In genomic region chr4:71765071-71765470, GRCm38 (mm10) we compare ENCODE assay signal across 13 mouse cellular contexts. TPM values are rescaled to one million over a fixed set of nuclear protein-coding genes. Genes with fewer than 3 reads are reported as not detected.
A peak's percentile ranks its signal among the peaks of the same experiment; 100 is the strongest.
DNase-seq lines count a peak whose midpoint lies in the region; ATAC-seq and TF ChIP-seq lines count a peak whose summit lies in the region.
"Had no signal": no experiment of that assay in that cellular context is flagged by ENCODE, and none has a peak within 500 bp of the region (broad histone marks: within the 10 kb centered on the region; RNA-seq: fewer than 3 reads in every experiment).

No protein-coding gene starts in this region.

- H3K36me3 ChIP-seq in forebrain, embryonic 12.5 days (replicated peaks), result no peaks in the 10 kb centered on the region
- H3K36me3 ChIP-seq in midbrain, embryonic 13.5 days, result no peaks in the 10 kb centered on the region
- no peaks in the 10 kb centered on the region for H3K36me3 ChIP-seq in heart, embryonic 10.5 days

- H3K4me3 ChIP-seq in forebrain, embryonic 12.5 days (replicated peaks), result no peak overlapping the region
- no peak overlapping the region for H3K4me3 ChIP-seq in midbrain, embryonic 13.5 days (replicated peaks)
- no peak overlapping the region for H3K4me3 ChIP-seq in gastrocnemius, adult 2 months
- no peak overlapping the region for H3K4me3 ChIP-seq in heart, embryonic 10.5 days

- no peak overlapping the region for H3K9ac ChIP-seq in forebrain, embryonic 12.5 days
- no peak overlapping the region for H3K9ac ChIP-seq in midbrain, embryonic 13.5 days (replicated peaks)

- ATAC-seq in forebrain, embryonic 12.5 days (ENCODE audit: low FRiP score), result peak; percentile 95
- peak; percentile 99 for ATAC-seq in midbrain, embryonic 13.5 days
- ATAC-seq in inflammation-experienced regulatory T-cells, adult 6 months, result no peak

- H3K27me3 ChIP-seq in forebrain, embryonic 12.5 days, result peaks cover 11% of the 10 kb centered on the region
- 0 out of 2 replicates have a peak, but pooled peaks cover 2% of the 10 kb centered on the region for H3K27me3 ChIP-seq in midbrain, embryonic 13.5 days
- H3K27me3 ChIP-seq in heart, embryonic 10.5 days (ENCODE audit: insufficient read depth, poor library complexity, severe bottlenecking), result no peaks in the 10 kb centered on the region

- H3K4me2 ChIP-seq in forebrain, embryonic 12.5 days, result no peak overlapping the region
- H3K4me2 ChIP-seq in midbrain, embryonic 13.5 days (replicated peaks), result no peak overlapping the region

- WGBS in forebrain, embryonic 12.5 days, result 8% methylated on average over 3 of the region's 3 CpGs
- WGBS in midbrain, embryonic 13.5 days, result 11% methylated on average over 3 of the region's 3 CpGs
- 82% methylated on average over 3 of the region's 3 CpGs for WGBS in heart, embryonic 10.5 days

- intact Hi-C loops in gastrocnemius, adult 2 months (cut with DNase I), result no loop called here

- TF ChIP-seq CTCF in gastrocnemius, adult 2 months (IDR thresholded peaks at IDR 0.05), result no peak

- no peak overlapping the region; the same call in 1 of the 2 replicates for H3K27ac ChIP-seq in forebrain, embryonic 12.5 days
- H3K27ac ChIP-seq in midbrain, embryonic 13.5 days, result no peak overlapping the region
- H3K27ac ChIP-seq in gastrocnemius, adult 2 months, result no peak overlapping the region
- H3K27ac ChIP-seq in heart, embryonic 10.5 days, result no peak overlapping the region

- H3K9me3 ChIP-seq in forebrain, embryonic 12.5 days, result no peaks in the 10 kb centered on the region
- H3K9me3 ChIP-seq in midbrain, embryonic 13.5 days, result no peaks in the 10 kb centered on the region
- H3K9me3 ChIP-seq in heart, embryonic 10.5 days, result no peaks in the 10 kb centered on the region

- H3K4me1 ChIP-seq in forebrain, embryonic 12.5 days, result peaks cover 13% of the 10 kb centered on the region
- H3K4me1 ChIP-seq in midbrain, embryonic 13.5 days (replicated peaks), result peaks cover 6% of the 10 kb centered on the region
- no peaks in the 10 kb centered on the region for H3K4me1 ChIP-seq in heart, embryonic 10.5 days

- DNase-seq in ZHBTc4 (ENCODE audit: low read depth, low spot score) (peak; percentile 18), adipocyte (ENCODE audit: low spot score) (no peak)
- DNase-seq in cerebellum, adult 9-10 months, result peak; percentile 89
- DNase-seq in gastrocnemius, adult 2 months, result no peak
- no peak for DNase-seq in heart, embryonic 10.5 days (ENCODE audit: low spot score)
- DNase-seq: adrenal gland, postnatal 14 days; heart, postnatal 4 days; lung, adult 18-20 months; thymus, postnatal 36 days had no signal

RNA-seq across cellular contexts. Expression of gene Gm11232, which starts 7.3 kb away (rescaled TPM):
- polyA plus RNA-seq in forebrain, embryonic 12.5 days (2016; fragmentation: Nextera tagmentation; extraction: Ambion mirVana), result not detected in 2 replicates
- polyA plus RNA-seq in midbrain, embryonic 13.5 days (2015; fragmentation: Nextera tagmentation; extraction: Ambion mirVana), result not detected in 2 replicates
- not detected for polyA plus RNA-seq in inflammation-experienced regulatory T-cells, adult 6 months (2017; shearing (Covaris generic))
- not detected for total RNA-seq in gastrocnemius, adult 2 months (2021)
- polyA plus RNA-seq in heart, embryonic 10.5 days (2016; fragmentation: Nextera tagmentation; extraction: Ambion mirVana), result 0.25 TPM in 1 of 2 replicates, not detected in the other
- total RNA-seq: adrenal gland, postnatal 14 days; heart, postnatal 4 days; left cerebral cortex, adult 8-10 months had no signal

Comparison
In these comparisons a context has a peak if more than half of its experiments do, and no peak if none do; other contexts are left out.
1. DNase-seq: peak in ZHBTc4 (single experiment) and cerebellum, adult 9-10 months (single experiment); none in gastrocnemius, adult 2 months (single experiment), heart, embryonic 10.5 days (single experiment) and adipocyte (single experiment).